Mouse (Mus musculus) CD4-positive helper T cell, adult 2 months (primary cell): ENCODE measurements at regions not wholly inside any gene's neighbourhood (a gene's known extent, or its start where the extent isn't known, plus 50 kb on each side); places are given as distances from the start of the nearest gene placed in this dataset.

Experiments used
- DNase-seq: peaks from one replicate; pipeline ENCODE4 v3.0.0-alpha.2; 2012; ENCODE audit warnings: low read depth, missing footprints, low spot score

GRCm38 (mm10) chr1:39100492-39100891, 93.0 kb upstream of the Npas2 start:
- no peak for DNase-seq

- peak; percentile 46 for DNase-seq
These were observed 91.2 kb upstream of the Npas2 start for GRCm38 (mm10) chr1:39102126-39102905.

- no peak for DNase-seq
These were observed 90.3 kb upstream of the Npas2 start for GRCm38 (mm10) chr1:39102989-39103910.

GRCm38 (mm10) chr1:39105546-39106371, 87.8 kb upstream of the Npas2 start:
- no peak for DNase-seq

- DNase-seq, result no peak
These were observed 87.2 kb upstream of the Npas2 start for GRCm38 (mm10) chr1:39106372-39106643.

- DNase-seq, result no peak
These were observed 86.9 kb upstream of the Npas2 start for GRCm38 (mm10) chr1:39106650-39107049.

GRCm38 (mm10) chr1:39116319-39116718, 77.2 kb upstream of the Npas2 start:
- no peak for DNase-seq

GRCm38 (mm10) chr1:39122316-39123015, 71.1 kb upstream of the Npas2 start:
- no peak for DNase-seq

- DNase-seq, result peak; percentile 16
These were observed 70.3 kb upstream of the Npas2 start for GRCm38 (mm10) chr1:39123081-39123812.

- DNase-seq, result no peak
These were observed 69.8 kb upstream of the Npas2 start for GRCm38 (mm10) chr1:39123813-39124146.

GRCm38 (mm10) chr1:39134521-39134920, 59.0 kb upstream of the Npas2 start:
- no peak for DNase-seq

GRCm38 (mm10) chr1:39143054-39143453, 50.5 kb upstream of the Npas2 start:
- no peak for DNase-seq

- DNase-seq, result no peak
These were observed 49.9 kb upstream of the Npas2 start for GRCm38 (mm10) chr1:39143626-39144025.
